In genomic region chr13:60299076-60299475, GRCm38 (mm10) we compare ENCODE assay signal across 13 mouse cellular contexts.
DNase-seq lines count a peak whose midpoint lies in the region; ATAC-seq and TF ChIP-seq lines count a peak whose summit lies in the region.
"Had no signal": no experiment of that assay in that cellular context is flagged by ENCODE, and none has a peak within 500 bp of the region (broad histone marks: within the 10 kb centered on the region; RNA-seq: fewer than 3 reads in every experiment).

No protein-coding gene starts in this region.

- no peak overlapping the region for H3K27ac ChIP-seq in kidney, postnatal 0 days
- 0 out of 2 replicates have a peak overlapping the region, but pooled peaks have one; percentile 44 for H3K27ac ChIP-seq in intestine, embryonic 15.5 days
- no peak overlapping the region for H3K27ac ChIP-seq in midbrain, embryonic 13.5 days
- H3K27ac ChIP-seq: liver, embryonic 15.5 days had no signal

- no peak overlapping the region for H3K4me2 ChIP-seq in kidney, postnatal 0 days (ENCODE audit: low read length)
- no peak overlapping the region for H3K4me2 ChIP-seq in intestine, embryonic 15.5 days (replicated peaks)
- no peak overlapping the region for H3K4me2 ChIP-seq in midbrain, embryonic 13.5 days (replicated peaks)
- H3K4me2 ChIP-seq: heart, embryonic 12.5 days; liver, embryonic 15.5 days had no signal

- 49% methylated on average over 5 of the region's 5 CpGs for WGBS in kidney, postnatal 0 days
- WGBS in intestine, embryonic 15.5 days = 52% methylated on average over 5 of the region's 5 CpGs
- 71% methylated on average over 5 of the region's 5 CpGs for WGBS in midbrain, embryonic 13.5 days

- H3K4me1 ChIP-seq in kidney, postnatal 0 days (replicated peaks; ENCODE audit: insufficient read depth, low read length) = peaks cover 4% of the 10 kb centered on the region
- H3K4me1 ChIP-seq in intestine, embryonic 15.5 days (replicated peaks) = no peaks in the 10 kb centered on the region
- H3K4me1 ChIP-seq in midbrain, embryonic 13.5 days (replicated peaks) = no peaks in the 10 kb centered on the region
- H3K4me1 ChIP-seq: heart, embryonic 12.5 days; liver, embryonic 15.5 days; megakaryocyte, embryonic 14.5 days had no signal

- DNase-seq in kidney, postnatal 0 days (ENCODE audit: low spot score) = peak; percentile 22
- no peak for DNase-seq in kidney, postnatal 25 days
- peak; percentile 67 for DNase-seq in Muller cell, postnatal 12 days (ENCODE audit: inconsistent ontology term)
- DNase-seq in adrenal gland, adult 8-10 months = peak; percentile 72
- DNase-seq in frontal cortex, postnatal 14 days (ENCODE audit: low spot score in 2 of 2) = no peak
- DNase-seq: cerebellum, adult 9-11 months had no signal

- no peak overlapping the region for H3K4me3 ChIP-seq in kidney, postnatal 0 days (replicated peaks; ENCODE audit: low read depth, low read length)
- H3K4me3 ChIP-seq in intestine, embryonic 15.5 days (replicated peaks) = no peak overlapping the region
- H3K4me3 ChIP-seq in midbrain, embryonic 13.5 days (replicated peaks) = no peak overlapping the region
- H3K4me3 ChIP-seq: heart, embryonic 12.5 days; liver, embryonic 15.5 days had no signal

- no peaks in the 10 kb centered on the region for H3K36me3 ChIP-seq in kidney, postnatal 0 days (ENCODE audit: insufficient read depth, low read length)
- no peaks in the 10 kb centered on the region for H3K36me3 ChIP-seq in intestine, embryonic 15.5 days
- H3K36me3 ChIP-seq in midbrain, embryonic 13.5 days = no peaks in the 10 kb centered on the region
- H3K36me3 ChIP-seq: heart, embryonic 12.5 days; liver, embryonic 15.5 days had no signal

- no peaks in the 10 kb centered on the region for H3K9me3 ChIP-seq in kidney, postnatal 0 days (replicated peaks; ENCODE audit: low read length)
- H3K9me3 ChIP-seq in intestine, embryonic 15.5 days = no peaks in the 10 kb centered on the region
- H3K9me3 ChIP-seq in midbrain, embryonic 13.5 days = no peaks in the 10 kb centered on the region
- H3K9me3 ChIP-seq: heart, embryonic 12.5 days; liver, embryonic 15.5 days had no signal

- TF ChIP-seq CTCF in kidney, postnatal 0 days (IDR thresholded peaks at IDR 0.05; ENCODE audit: low read depth) = no peak

- H3K27me3 ChIP-seq in kidney, postnatal 0 days (ENCODE audit: insufficient read depth, low read length) = no peaks in the 10 kb centered on the region
- H3K27me3 ChIP-seq in intestine, embryonic 15.5 days (replicated peaks) = no peaks in the 10 kb centered on the region
- H3K27me3 ChIP-seq in midbrain, embryonic 13.5 days = no peaks in the 10 kb centered on the region
- H3K27me3 ChIP-seq: heart, embryonic 12.5 days; liver, embryonic 15.5 days; megakaryocyte, embryonic 14.5 days had no signal

- no peak overlapping the region for H3K9ac ChIP-seq in kidney, postnatal 0 days (ENCODE audit: low read depth, low read length)
- H3K9ac ChIP-seq in intestine, embryonic 15.5 days = no peak overlapping the region
- H3K9ac ChIP-seq in midbrain, embryonic 13.5 days (replicated peaks) = no peak overlapping the region
- H3K9ac ChIP-seq: heart, embryonic 12.5 days; liver, embryonic 15.5 days had no signal

- no peak for ATAC-seq in kidney, postnatal 0 days (replicated peaks; ENCODE audit: low FRiP score, low read depth)
- ATAC-seq in intestine, embryonic 15.5 days = peak; percentile 43; the same call in 1 of the 2 replicates
- no peak for ATAC-seq in midbrain, embryonic 13.5 days
- ATAC-seq: activated CD4-positive, CD25-positive, alpha-beta regulatory T cell, adult 4 months; inflammation-experienced regulatory T-cells, adult 6 months had no signal

Comparison
In these comparisons a context has a peak if more than half of its experiments do, and no peak if none do; other contexts are left out.
1. DNase-seq: peak in kidney, postnatal 0 days (single experiment), Muller cell, postnatal 12 days (single experiment) and adrenal gland, adult 8-10 months (single experiment); none in kidney, postnatal 25 days (0 of 2) and frontal cortex, postnatal 14 days (0 of 2).